Comparison of ENCODE assay signal across 8 mouse cellular contexts in genomic region chr12:105073708-105074107, GRCm38 (mm10). TPM values are rescaled to one million over a fixed set of nuclear protein-coding genes. Genes with fewer than 3 reads are reported as not detected.
DNase-seq lines count a peak whose midpoint lies in the region; ATAC-seq lines count a peak whose summit lies in the region.

No protein-coding gene starts in this region.

- peak; percentile 18 to 83 for DNase-seq in adrenal gland, adult (ENCODE audit: inconsistent age in 2 of 2, low spot score in 1 of 2)
- no peak for DNase-seq in adrenal gland, postnatal 4 days (ENCODE audit: low spot score in 2 of 2)
- DNase-seq in right cerebral cortex, postnatal 4 days: peak; percentile 18
- DNase-seq in right cerebral cortex, postnatal 14 days: no peak
- DNase-seq in embryo, embryonic 11.5 days (ENCODE audit: low read depth, low spot score): peak; percentile 34
- DNase-seq in kidney, postnatal 4 days: peak; percentile 14 to 45
- no peak for DNase-seq in B cell, adult 2 months

- ATAC-seq in megakaryocyte, adult 5-6 weeks (ENCODE audit: poor library complexity, severe bottlenecking): peak; percentile 77

RNA-seq across cellular contexts. Expression of gene Glrx5, which starts 41.2 kb away (rescaled TPM):
- total RNA-seq in adrenal gland, postnatal 4 days (2021): 100 to 1,000 TPM; 134 to 139 TPM
- 24.8 and 35.1 TPM in 2 replicates for total RNA-seq in megakaryocyte, adult 5-6 weeks (2015)
- 10.0 and 10.7 TPM in 2 replicates for total RNA-seq in megakaryocyte, adult 5-6 weeks (2017)

Comparison
In these comparisons a context has a peak if more than half of its experiments do, and no peak if none do; other contexts are left out.
1. DNase-seq: peak in adrenal gland, adult (2 of 2), right cerebral cortex, postnatal 4 days (single experiment), embryo, embryonic 11.5 days (single experiment) and kidney, postnatal 4 days (2 of 2); none in adrenal gland, postnatal 4 days (0 of 2), right cerebral cortex, postnatal 14 days (single experiment) and B cell, adult 2 months (0 of 2).